Mouse (Mus musculus) C2C12 (cell line): ENCODE data around the gene St6galnac6.

Experiments used
- CTCF ChIP-seq: IDR thresholded peaks from one replicate; pipeline ENCODE4 v1.5.1; 2011; ENCODE audit not compliant: control insufficient read depth, insufficient read depth, insufficient read length
- FOSL1 ChIP-seq: IDR thresholded peaks from one replicate; pipeline ENCODE4 v1.8.0; 2011; ENCODE audit warnings: mild to moderate bottlenecking, low read length; ENCODE audit not compliant: poor library complexity, insufficient read depth, severe bottlenecking
- MAX ChIP-seq: IDR thresholded peaks from one replicate; pipeline ENCODE4 v1.6.1; 2011; ENCODE audit warnings: mild to moderate bottlenecking, control low read depth
- MYOG ChIP-seq: IDR thresholded peaks from one replicate; pipeline ENCODE4 v1.6.1; 2011; ENCODE audit not compliant: control insufficient read depth, insufficient read length; ENCODE audit errors: extremely low read depth
- USF1 ChIP-seq: IDR thresholded peaks from one replicate; pipeline ENCODE4 v1.6.1; 2011; ENCODE audit warnings: low read depth, mild to moderate bottlenecking, control low read depth, moderate library complexity

- TF ChIP-seq USF1 (no peak), CTCF (no peak), MYOG (no peak), FOSL1 (no peak), MAX (no peak)
Observed at GRCm38 (mm10) chr2:32636617-32637016, 37.1 kb downstream of the St6galnac6 start.
